Mouse (Mus musculus): ENCODE measurements around the gene Gm20683. TPM values are rescaled to one million over a fixed set of nuclear protein-coding genes. Genes with fewer than 3 reads are reported as not detected.
"Not testable (repeated sequence)": the region's sequence is repeated elsewhere in the genome, so short reads cannot be mapped to it uniquely, and the experiment has no call there.

Gene Gm20683
- polyA plus RNA-seq, 1 experiment from 2014 or later: 8.3 TPM

DNA sequence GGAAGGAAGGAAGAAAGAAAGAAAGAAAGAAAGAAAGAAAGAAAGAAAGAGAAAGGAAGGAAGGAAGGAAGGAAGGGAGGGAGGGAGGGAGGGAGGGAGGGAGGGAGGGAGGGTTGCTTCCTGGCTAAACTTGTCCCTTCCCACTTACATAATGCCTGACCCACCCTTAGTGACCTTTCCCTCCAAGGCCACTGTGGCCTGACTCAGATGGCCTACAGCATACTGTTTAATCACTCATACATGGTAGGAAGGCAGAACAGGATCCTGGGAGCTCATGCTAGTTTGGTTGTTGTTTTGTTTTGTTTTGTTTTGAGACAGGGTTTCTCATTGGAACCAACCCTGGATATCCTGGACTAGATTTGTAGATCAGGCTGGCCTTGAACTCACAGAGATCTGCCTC is 30.0 kb upstream of the Gm20683 start:
- H3K9me3 ChIP-seq; H3K27ac ChIP-seq (replicated peaks); H3K9ac ChIP-seq (replicated peaks); H3K4me2 ChIP-seq (replicated peaks); H3K36me3 ChIP-seq; ATAC-seq (replicated peaks); H3K4me3 ChIP-seq; H3K27me3 ChIP-seq: not testable (repeated sequence)
- H3K4me1 ChIP-seq: peaks cover 34% of the 10 kb centered on the region

DNA sequence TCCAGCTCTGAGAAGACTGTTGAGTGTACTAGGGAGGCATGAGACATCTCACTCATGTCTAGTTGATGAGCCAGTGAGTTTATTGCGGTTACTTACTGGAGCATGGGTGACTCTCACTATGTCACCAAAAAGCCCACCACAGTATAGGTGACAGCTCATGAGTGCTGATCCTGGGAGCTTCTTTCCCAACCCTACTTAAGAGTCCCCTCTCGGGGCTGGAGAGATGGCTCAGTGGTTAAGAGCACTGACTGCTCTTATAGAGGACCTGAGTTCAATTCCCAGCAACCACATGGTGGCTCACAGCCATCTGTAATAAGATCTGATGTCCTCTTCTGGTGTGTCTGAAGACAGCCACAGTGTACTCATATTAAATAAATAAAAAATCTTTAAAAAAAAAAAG is 28.4 kb upstream of the Gm20683 start:
- 93% methylated on average over 2 of the region's 2 CpGs for WGBS
- Histone ChIP-seq H3K27me3 (no peaks in the 10 kb centered on the region), H3K9me3 (no peaks in the 10 kb centered on the region), H3K4me3 (no peak overlapping the region), H3K9ac (replicated peaks) (no peak overlapping the region), H3K27ac (replicated peaks) (no peak overlapping the region), H3K36me3 (no peaks in the 10 kb centered on the region), H3K4me2 (replicated peaks) (no peak overlapping the region), H3K4me1 (peaks cover 25% of the 10 kb centered on the region)
- no peak for ATAC-seq (replicated peaks)

DNA sequence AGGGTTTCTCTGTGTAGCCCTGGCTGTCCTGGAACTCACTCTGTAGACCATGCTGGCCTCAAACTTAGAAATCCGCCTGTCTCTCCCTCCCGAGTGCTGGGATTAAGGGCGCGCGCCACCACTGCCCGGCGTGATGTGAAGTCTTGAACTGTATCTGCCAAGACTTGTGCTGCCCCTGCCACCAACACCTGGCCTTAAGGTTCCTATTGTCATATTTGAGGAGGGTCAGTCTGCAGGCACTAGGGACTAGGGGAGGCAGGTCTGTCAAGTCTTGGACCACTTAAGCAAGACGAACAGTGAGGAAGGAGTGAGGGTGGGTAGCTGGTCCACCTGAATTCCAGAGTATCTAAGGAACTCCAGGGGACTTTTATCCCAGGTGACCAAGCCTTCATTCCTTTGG is 27.9 kb upstream of the Gm20683 start:
- H3K36me3 ChIP-seq: no peaks in the 10 kb centered on the region
- no peak overlapping the region for H3K4me2 ChIP-seq (replicated peaks)
- H3K9ac ChIP-seq (replicated peaks): no peak overlapping the region
- WGBS: 86% methylated on average over 8 of the region's 8 CpGs
- no peak for ATAC-seq (replicated peaks)
- no peaks in the 10 kb centered on the region for H3K9me3 ChIP-seq
- no peak overlapping the region for H3K27ac ChIP-seq (replicated peaks)
- no peak overlapping the region for H3K4me3 ChIP-seq
- no peaks in the 10 kb centered on the region for H3K27me3 ChIP-seq
- H3K4me1 ChIP-seq: peaks cover 23% of the 10 kb centered on the region

DNA sequence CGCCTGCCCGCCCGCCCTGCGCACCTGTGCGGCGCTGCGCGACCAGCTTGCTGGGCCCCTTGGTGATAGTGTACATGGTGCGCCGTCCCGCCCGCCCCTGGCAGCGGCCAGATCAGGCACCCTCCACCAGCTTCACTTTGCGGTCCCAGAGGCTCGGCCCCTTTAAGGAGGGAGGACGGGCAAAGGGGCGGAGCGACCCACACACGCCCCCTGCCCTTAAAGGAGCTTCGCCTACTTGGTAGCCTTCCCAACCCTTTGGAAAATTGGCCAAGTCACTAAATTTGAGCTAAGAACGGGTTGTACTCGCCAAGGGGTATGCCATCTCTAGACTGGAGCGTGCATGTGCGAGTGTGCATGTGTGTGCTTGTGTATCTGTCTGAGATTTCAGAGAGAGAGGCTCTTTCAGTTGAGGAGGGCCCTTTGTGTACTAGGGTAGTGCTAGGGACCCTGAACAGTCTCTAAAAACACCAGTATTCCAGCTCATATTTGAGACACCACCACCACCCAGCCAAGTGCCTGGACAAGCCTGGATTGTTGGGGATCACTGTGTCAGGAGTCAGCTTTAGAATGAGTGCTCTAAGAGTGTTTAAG is 27.1 kb upstream of the Gm20683 start, which contains the start of gene Mcrip2:
TSS of gene Mcrip2 (minus strand) at position 164 of the 591 bp plus-strand sequence.
- H3K4me3 ChIP-seq: peak within 1 kb of the TSS; percentile 67
- ATAC-seq (replicated peaks): peak; percentile 89
- H3K9ac ChIP-seq (replicated peaks): peak within 1 kb of the TSS; percentile 75
- H3K9me3 ChIP-seq: no peaks in the 10 kb centered on the region
- H3K27ac ChIP-seq (replicated peaks): peak within 1 kb of the TSS; percentile 81
- H3K36me3 ChIP-seq: no peaks in the 10 kb centered on the region
- H3K27me3 ChIP-seq: no peaks in the 10 kb centered on the region
- H3K4me1 ChIP-seq: peaks cover 15% of the 10 kb centered on the region
- WGBS: 0% methylated on average over 24 of the region's 24 CpGs
- peak within 1 kb of the TSS; percentile 100 for H3K4me2 ChIP-seq (replicated peaks)

DNA sequence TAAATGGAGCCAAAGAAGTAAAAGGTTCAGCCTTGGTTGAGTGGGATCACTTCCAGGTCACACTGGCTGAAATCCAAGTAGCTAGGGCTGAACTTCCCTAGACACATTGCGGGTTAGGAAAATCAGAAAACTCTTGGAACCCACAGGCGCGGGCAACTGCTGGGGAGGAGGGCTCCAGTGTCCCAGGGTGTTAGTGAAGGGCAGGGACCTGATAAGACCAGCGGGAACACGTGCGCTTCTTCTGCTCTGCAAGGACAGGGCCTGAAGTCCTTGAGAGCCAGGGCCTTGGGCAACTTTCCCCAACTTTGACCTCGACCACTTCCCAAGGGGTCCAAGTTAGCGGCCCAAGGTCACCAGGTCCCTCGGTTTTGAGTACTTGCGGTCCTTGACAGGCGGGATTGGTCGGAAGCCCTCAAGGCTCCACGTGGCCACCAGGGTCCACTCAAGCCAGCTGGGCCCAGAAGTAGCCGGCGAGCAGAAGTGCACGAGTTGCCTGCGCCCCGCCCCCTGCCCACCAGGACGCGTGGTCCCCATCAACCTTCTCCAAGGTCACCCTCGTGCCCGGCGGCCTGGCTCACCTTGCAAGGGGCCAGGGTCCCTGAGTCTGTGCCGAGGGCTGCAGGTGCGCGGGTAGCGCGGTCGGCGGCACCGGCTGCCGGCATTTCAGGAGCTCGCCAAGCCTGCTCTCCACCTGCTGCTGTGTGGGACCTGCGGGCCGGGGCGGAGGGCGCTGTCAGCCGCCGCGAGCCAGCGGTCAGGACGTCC is 26.5 kb upstream of the Gm20683 start:
- H3K9ac ChIP-seq (replicated peaks): peak overlapping the region; percentile 75
- no peaks in the 10 kb centered on the region for H3K27me3 ChIP-seq
- under 1% methylated on average over 40 of the region's 42 CpGs for WGBS
- peaks cover 15% of the 10 kb centered on the region for H3K4me1 ChIP-seq
- H3K9me3 ChIP-seq: no peaks in the 10 kb centered on the region
- peak overlapping the region; percentile 67 for H3K4me3 ChIP-seq
- 0 out of 2 replicates have a peak overlapping the region, but pooled peaks have one; percentile 23 for H3K27ac ChIP-seq (replicated peaks)
- H3K4me2 ChIP-seq (replicated peaks): peak overlapping the region; percentile 100
- no peak; the same call in none of the 2 replicates for ATAC-seq (replicated peaks)
- H3K36me3 ChIP-seq: no peaks in the 10 kb centered on the region

DNA sequence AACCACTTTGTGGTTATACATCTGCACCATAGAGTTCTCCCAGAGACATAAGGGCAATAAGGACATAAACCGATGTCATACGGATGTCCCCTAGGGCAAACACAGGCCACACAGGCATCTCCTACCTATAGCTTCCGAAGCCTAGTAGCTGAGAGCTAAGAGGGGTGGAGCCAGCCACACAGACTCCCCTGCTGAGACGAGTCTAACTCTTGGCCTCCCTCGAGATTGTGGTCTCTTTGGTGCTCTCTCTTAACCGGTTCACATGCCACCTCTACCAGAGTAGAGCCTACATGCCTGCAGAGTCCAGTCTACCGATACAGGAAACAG is 25.9 kb upstream of the Gm20683 start:
- Histone ChIP-seq H3K4me3 (peak overlapping the region; percentile 67), H3K27ac (replicated peaks) (no peak overlapping the region), H3K9ac (replicated peaks) (peak overlapping the region; percentile 75), H3K36me3 (no peaks in the 10 kb centered on the region), H3K4me1 (peaks cover 15% of the 10 kb centered on the region), H3K27me3 (no peaks in the 10 kb centered on the region), H3K9me3 (no peaks in the 10 kb centered on the region), H3K4me2 (replicated peaks) (peak overlapping the region; percentile 100)
- ATAC-seq (replicated peaks): no peak
- WGBS: 8% methylated on average over 7 of the region's 7 CpGs

DNA sequence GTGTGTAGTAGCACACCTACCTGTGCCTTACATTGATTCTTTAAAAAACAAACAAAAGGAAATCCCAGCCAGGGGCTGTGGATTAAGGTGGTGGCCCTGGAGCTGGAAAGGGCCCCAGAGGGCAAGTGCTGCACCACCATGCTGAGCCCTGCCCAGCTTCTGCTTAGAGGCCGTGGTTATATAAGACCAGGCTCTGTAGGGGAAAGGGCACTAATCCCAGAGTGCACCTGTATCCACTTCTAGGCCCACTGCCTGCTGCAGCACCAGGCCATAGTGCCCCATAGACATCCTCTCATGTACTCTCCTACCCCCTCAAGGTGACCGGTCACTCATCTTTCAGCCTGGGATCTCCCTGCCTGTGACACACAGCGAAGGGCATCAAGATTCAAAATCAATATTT is 24.6 kb upstream of the Gm20683 start:
- peaks cover 23% of the 10 kb centered on the region for H3K4me1 ChIP-seq
- no peak overlapping the region for H3K4me2 ChIP-seq (replicated peaks)
- whole genome bisulfite sequencing: 90% methylated on average over 3 of the region's 3 CpGs
- no peak overlapping the region for H3K9ac ChIP-seq (replicated peaks)
- no peak overlapping the region for H3K4me3 ChIP-seq
- H3K36me3 ChIP-seq: no peaks in the 10 kb centered on the region
- no peaks in the 10 kb centered on the region for H3K9me3 ChIP-seq
- H3K27ac ChIP-seq (replicated peaks): no peak overlapping the region
- ATAC-seq (replicated peaks): no peak
- H3K27me3 ChIP-seq: no peaks in the 10 kb centered on the region

DNA sequence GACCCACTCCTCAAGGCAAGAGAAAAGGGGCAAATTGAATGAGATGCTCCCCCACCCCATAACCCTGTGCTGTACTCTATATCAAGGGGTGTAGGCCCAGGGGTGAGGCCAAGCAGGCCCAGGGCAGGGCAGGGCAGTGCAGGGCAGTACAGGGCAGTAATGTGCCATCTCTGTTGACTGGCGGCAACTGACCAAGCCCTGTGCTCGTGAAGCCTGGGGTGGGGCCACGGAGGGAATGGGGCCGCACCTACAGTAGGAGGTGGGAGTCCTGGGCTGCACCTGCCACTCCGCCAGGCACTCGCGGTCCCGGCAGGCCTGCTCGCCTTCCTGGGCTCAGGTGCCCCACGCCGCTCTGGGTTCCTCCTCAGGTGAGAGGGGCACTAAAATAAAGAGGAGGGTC is 23.7 kb upstream of the Gm20683 start:
- Histone ChIP-seq H3K4me3 (no peak overlapping the region), H3K9ac (replicated peaks) (no peak overlapping the region), H3K9me3 (no peaks in the 10 kb centered on the region), H3K4me1 (peaks cover 31% of the 10 kb centered on the region), H3K4me2 (replicated peaks) (no peak overlapping the region), H3K27ac (replicated peaks) (no peak overlapping the region), H3K36me3 (no peaks in the 10 kb centered on the region), H3K27me3 (no peaks in the 10 kb centered on the region)
- no peak for ATAC-seq (replicated peaks)
- WGBS: 93% methylated on average over 11 of the region's 11 CpGs

DNA sequence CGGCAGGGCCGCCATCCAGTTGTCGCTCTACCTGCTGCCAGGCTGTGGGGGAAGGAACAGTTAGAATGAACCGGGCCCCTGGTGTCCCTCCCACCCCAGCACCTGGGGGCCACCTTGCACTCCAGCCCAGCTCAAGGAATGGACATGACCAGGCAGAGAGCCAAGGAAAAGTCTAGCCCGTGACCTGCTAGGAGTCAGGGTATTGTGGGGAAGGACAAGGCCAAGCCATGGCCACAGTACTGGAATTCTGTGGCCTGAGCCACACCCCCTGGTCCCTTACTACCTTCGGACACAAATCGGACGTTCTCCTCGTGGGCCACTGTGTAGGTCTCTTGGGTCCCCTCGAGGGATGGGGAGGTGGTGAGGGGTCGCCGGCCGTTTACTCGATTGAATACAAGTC is 22.7 kb upstream of the Gm20683 start:
- H3K36me3 ChIP-seq: no peaks in the 10 kb centered on the region
- H3K4me2 ChIP-seq (replicated peaks): no peak overlapping the region
- H3K4me3 ChIP-seq: no peak overlapping the region
- H3K27me3 ChIP-seq: no peaks in the 10 kb centered on the region
- H3K27ac ChIP-seq (replicated peaks): no peak overlapping the region
- ATAC-seq (replicated peaks): no peak
- no peak overlapping the region for H3K9ac ChIP-seq (replicated peaks)
- peaks cover 40% of the 10 kb centered on the region for H3K4me1 ChIP-seq
- 91% methylated on average over 14 of the region's 14 CpGs for WGBS
- H3K9me3 ChIP-seq: no peaks in the 10 kb centered on the region

DNA sequence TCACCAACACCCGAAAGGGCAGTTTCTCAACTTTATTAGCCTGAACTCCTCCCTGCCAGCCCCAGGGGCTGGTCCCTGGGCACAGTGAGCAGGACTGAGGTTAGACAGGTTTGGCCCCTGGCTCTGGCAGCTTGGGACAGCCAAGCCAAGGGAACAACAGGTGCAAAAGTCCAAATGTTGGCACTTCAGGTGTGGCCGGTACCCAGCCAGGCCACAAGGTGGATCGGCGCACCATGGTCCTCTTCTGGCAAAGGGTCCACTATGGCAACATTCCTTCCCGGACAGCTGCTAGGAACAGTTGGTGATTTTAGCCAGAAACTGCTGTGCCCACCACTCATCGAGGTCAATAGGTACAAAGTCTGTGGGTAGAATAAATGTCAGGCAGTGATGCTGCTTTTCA is 22.1 kb upstream of the Gm20683 start:
- no peak overlapping the region for H3K4me2 ChIP-seq (replicated peaks)
- no peak for ATAC-seq (replicated peaks)
- no peaks in the 10 kb centered on the region for H3K36me3 ChIP-seq
- H3K9ac ChIP-seq (replicated peaks): no peak overlapping the region
- H3K4me3 ChIP-seq: no peak overlapping the region
- no peak overlapping the region for H3K27ac ChIP-seq (replicated peaks)
- peaks cover 35% of the 10 kb centered on the region for H3K4me1 ChIP-seq
- H3K27me3 ChIP-seq: no peaks in the 10 kb centered on the region
- 87% methylated on average over 6 of the region's 6 CpGs for WGBS
- H3K9me3 ChIP-seq: no peaks in the 10 kb centered on the region

DNA sequence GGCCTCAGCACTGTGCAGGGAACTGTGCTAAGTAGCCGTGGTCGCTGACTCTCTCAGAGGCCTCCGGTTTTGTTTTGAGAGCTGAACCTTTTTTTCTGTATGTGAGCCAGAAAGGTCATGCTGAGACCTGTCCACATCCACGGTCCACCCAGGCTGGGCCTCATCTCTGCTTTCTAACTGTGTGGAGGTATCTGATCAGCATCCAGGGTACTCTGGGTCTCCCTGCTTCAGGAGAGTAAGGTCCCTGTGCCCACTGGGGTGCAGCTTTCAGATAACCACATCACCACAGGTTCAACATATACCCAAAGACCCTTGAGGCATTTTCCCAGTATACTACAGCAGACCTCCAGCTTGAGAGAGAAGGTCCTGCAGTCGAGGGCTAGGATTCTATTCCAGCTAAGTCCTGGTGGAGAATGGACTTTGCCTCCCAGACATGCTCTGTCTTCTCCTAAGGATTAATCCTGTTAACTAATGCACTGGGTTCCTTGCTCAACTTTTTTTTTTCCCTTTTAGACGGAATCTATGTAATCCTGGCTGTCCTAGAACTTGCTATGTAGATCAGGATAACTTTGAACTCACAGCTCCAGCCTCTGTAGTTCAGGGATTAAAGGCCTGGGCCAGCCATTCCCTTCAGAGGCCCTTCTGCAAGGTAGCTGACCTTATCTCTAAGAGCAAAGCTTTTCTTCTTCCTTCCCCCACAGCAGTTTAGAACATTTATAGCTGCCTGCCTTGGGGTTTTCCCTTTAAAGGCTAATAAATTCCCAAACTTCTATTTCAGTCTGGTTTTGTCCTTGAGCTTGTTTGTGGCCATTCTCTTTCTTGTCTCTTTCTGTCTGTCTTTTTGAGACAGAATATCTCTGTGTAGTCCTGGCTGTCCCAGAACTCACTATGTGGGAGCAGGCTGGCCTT is 20.4 kb upstream of the Gm20683 start:
- H3K4me3 ChIP-seq: peak overlapping the region; percentile 73
- WGBS: 12% methylated on average over 6 of the region's 6 CpGs
- H3K27ac ChIP-seq (replicated peaks): peak overlapping the region; percentile 88
- H3K27me3 ChIP-seq: no peaks in the 10 kb centered on the region
- peaks cover 25% of the 10 kb centered on the region for H3K4me1 ChIP-seq
- H3K4me2 ChIP-seq (replicated peaks): peak overlapping the region; percentile 63
- H3K9me3 ChIP-seq: no peaks in the 10 kb centered on the region
- H3K36me3 ChIP-seq: no peaks in the 10 kb centered on the region
- peak; percentile 44; the same call in 1 of the 2 replicates for ATAC-seq (replicated peaks)
- H3K9ac ChIP-seq (replicated peaks): peak overlapping the region; percentile 95

Measured in forebrain, embryonic 15.5 days (tissue).